Mouse (Mus musculus) neural tube, embryonic 14.5 days (tissue): ENCODE results near the gene Rnf169. TPM values are rescaled to one million over a fixed set of nuclear protein-coding genes. Genes with fewer than 3 reads are reported as not detected.

Source experiments
- ATAC-seq: fragments of 200-750 bp; cut with Nextera tagmentation; 2 replicates; pipeline ENCODE4 v1.8.0; 2017; ENCODE audit warnings: low read depth, mild to moderate bottlenecking, moderate TSS enrichment, moderate library complexity
- H3K27ac ChIP-seq: fragments of 300-500 bp; sonication (generic); 2 replicates; pipeline ENCODE4 v1.5.1; 2014; ENCODE audit warnings: low read depth, mild to moderate bottlenecking, control low read depth, low read length, moderate library complexity, mixed read lengths
- H3K27me3 ChIP-seq: fragments of 300-500 bp; sonication (generic); 2 replicates; pipeline ENCODE4 v1.6.1; 2014; ENCODE audit warnings: low read length; ENCODE audit not compliant: control insufficient read depth, insufficient read depth
- H3K36me3 ChIP-seq: fragments of 300-500 bp; sonication (generic); 2 replicates; pipeline ENCODE4 v1.6.1; 2014; ENCODE audit warnings: low read length, mixed read lengths; ENCODE audit not compliant: control insufficient read depth, insufficient read depth
- H3K4me1 ChIP-seq: fragments of 300-500 bp; sonication (generic); 2 replicates; pipeline ENCODE4 v1.6.1; 2014; ENCODE audit warnings: low read length; ENCODE audit not compliant: control insufficient read depth, insufficient read depth
- H3K4me2 ChIP-seq: fragments of 300-500 bp; sonication (generic); 2 replicates; pipeline ENCODE4 v1.6.1; 2014; ENCODE audit warnings: mild to moderate bottlenecking, low read depth, low read length, control low read depth
- H3K4me3 ChIP-seq: fragments of 300-500 bp; sonication (generic); 2 replicates; pipeline ENCODE4 v1.5.1; 2014; ENCODE audit warnings: low read depth, low read length, control low read depth, mixed read lengths
- H3K9ac ChIP-seq: fragments of 300-500 bp; sonication (generic); replicated peaks from 2 replicates; pipeline ENCODE4 v1.6.1; 2014; ENCODE audit warnings: low read depth, mild to moderate bottlenecking, control low read depth, low read length, mixed read lengths
- H3K9me3 ChIP-seq: fragments of 300-500 bp; sonication (generic); 2 replicates; pipeline ENCODE4 v1.6.1; 2016; ENCODE audit warnings: low read length; ENCODE audit not compliant: control insufficient read depth
- WGBS: fragments of 180-500 bp; shearing (Covaris S2); extraction: QIAGEN DNeasy Blood & Tissue Kit; methylation state at CpG from one replicate; pipeline ENCODE4 v1.1.7; 2014; 5-methylcytosine and 5-hydroxymethylcytosine counted together
- polyA plus RNA-seq: library from polyadenylated mRNA; unstranded; fragments of >200 nt; fragmentation: Nextera tagmentation; extraction: Ambion mirVana; gene quantifications from 2 replicates; pipeline ENCODE4 v1.2.1, GENCODE M21; 2014

Gene Rnf169
- polyA plus RNA-seq, 1 experiment from 2014 or later: 7.2 TPM

DNA sequence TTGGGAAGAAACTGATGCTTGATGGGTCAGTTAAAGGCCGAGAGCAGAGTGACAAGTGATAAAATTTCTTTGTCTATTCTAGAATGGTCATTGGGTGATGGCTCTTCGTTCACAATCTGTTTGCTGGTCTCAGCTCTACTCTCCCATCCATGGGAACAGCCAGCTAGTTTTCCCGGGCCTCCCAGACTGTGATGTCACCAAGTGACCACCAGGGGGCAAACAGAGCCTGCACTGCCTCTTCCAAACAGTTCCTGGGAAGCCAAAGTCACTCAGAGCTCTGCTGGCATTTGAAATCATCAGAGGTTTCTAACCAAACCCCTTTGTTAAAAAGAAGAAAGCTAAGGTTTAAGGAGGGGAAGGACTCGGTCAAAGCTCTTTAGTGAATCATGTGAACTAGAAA, 8.5 kb upstream of the Rnf169 start:
- H3K4me1 ChIP-seq: no peaks in the 10 kb centered on the region
- no peaks in the 10 kb centered on the region for H3K9me3 ChIP-seq
- no peaks in the 10 kb centered on the region for H3K27me3 ChIP-seq
- no peak overlapping the region for H3K4me2 ChIP-seq
- H3K4me3 ChIP-seq: no peak overlapping the region
- ATAC-seq: peak; percentile 65; the same call in 1 of the 2 replicates
- WGBS: 6% methylated on average over 4 of the region's 4 CpGs
- no peak overlapping the region for H3K9ac ChIP-seq
- no peak overlapping the region for H3K27ac ChIP-seq
- no peaks in the 10 kb centered on the region for H3K36me3 ChIP-seq

DNA sequence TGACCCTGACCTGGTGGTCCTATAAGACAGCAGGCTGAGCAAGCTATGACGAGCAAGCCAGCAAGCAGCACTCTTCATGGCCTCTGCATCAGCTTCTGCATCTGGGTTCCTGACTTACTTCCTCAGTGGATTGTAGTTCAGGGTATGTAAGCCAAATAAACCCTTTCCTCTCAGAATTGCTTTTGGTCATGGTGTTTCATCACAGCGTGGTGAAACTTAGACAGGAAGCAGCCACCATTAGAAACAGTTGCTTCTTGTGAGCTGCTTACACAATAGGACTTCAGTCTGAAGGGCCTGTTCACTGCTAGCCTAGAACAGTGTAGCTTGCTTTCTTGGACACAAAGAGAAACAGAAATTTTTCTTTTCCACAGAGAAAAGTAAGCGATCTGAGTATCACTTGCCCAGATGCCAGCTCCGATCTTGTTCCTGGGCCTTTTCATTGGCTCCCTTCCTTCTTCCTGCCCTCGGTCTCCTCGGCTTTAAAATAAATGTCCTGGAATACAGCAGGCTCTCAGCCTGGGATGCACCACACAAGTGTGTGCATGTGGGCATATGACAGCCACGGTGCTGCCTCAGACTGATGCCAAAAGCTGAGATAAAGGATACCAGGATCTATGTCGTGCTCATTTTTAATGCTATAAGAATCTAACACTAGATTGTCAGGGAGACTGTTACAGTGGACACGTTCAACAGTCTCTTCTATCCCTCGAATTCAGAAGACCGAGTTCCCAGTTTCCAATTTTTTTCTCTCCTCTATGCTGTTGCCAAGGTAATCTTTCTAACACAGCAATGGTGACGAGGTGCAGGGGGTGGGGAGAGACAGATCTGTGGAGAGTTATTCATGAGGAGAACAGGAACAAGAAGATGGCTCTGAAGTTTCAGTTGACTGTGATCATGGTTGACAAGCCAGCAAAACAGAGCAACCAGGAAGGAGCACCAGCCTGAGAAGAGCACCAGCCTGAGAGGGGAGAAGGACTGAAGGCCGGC, 2.3 kb upstream of the Rnf169 start:
- WGBS: 86% methylated on average over 13 of the region's 13 CpGs
- no peak for ATAC-seq
- Histone ChIP-seq H3K9ac (no peak overlapping the region), H3K27ac (no peak overlapping the region), H3K4me2 (no peak overlapping the region), H3K36me3 (no peaks in the 10 kb centered on the region), H3K27me3 (no peaks in the 10 kb centered on the region), H3K4me1 (peaks cover 6% of the 10 kb centered on the region), H3K4me3 (no peak overlapping the region), H3K9me3 (no peaks in the 10 kb centered on the region)

DNA sequence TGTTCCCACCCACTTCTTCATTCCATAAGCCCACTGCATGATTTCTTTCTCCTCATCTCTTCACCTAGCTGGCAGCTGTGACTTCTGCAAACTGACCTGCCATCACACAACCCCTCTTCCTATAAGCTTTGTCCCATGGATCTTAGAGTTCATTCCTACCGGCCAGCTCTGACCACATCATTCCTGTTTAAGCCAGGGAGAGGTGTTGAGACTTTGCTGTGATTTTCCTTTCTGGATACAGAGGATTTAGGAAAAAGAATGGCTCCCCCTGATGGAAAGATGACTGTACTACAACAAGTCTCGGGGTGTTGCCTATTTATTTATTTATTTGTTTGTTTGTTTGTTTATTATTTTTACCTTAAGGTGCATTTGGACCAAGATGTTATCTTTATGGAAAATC, 1.1 kb upstream of the Rnf169 start:
- no peak overlapping the region for H3K4me3 ChIP-seq
- peaks cover 6% of the 10 kb centered on the region for H3K4me1 ChIP-seq
- 4% methylated on average over 2 of the region's 2 CpGs for WGBS
- H3K4me2 ChIP-seq: no peak overlapping the region
- no peak for ATAC-seq
- no peak overlapping the region for H3K27ac ChIP-seq
- no peaks in the 10 kb centered on the region for H3K36me3 ChIP-seq
- no peaks in the 10 kb centered on the region for H3K9me3 ChIP-seq
- H3K27me3 ChIP-seq: no peaks in the 10 kb centered on the region
- H3K9ac ChIP-seq: no peak overlapping the region

DNA sequence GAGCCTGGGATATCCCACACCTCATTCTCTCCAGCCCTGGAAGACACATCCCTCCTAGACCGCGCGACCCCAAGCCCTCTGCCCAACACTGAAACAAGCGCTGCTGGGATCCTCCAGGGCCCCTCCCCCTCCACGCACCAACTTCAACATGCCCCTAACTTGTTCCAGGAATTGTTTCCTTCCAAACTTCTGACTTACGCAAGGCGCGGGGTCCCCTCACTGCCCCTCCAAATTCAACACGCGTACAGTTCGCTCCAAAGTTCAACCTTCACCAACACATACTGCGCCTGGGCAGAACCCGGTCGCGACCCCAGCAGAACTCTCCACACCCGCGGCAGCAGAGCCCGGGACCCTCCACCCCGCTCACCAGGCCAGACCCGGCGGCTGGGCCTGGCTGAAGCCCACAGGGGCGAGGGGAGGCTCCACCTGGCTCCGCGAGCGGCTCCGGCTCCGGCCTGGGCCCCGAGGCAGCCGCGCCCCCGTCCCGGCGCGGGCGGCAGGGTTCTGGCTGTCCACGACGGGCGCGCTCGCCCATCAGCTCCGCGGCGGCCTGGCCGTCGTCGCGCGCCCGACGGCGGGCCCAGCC, 609 bp downstream of the Rnf169 start:
- Histone ChIP-seq H3K4me1 (peaks cover 9% of the 10 kb centered on the region), H3K27ac (peak overlapping the region; percentile 96), H3K9ac (peak overlapping the region; percentile 95), H3K27me3 (no peaks in the 10 kb centered on the region), H3K4me2 (peak overlapping the region; percentile 75), H3K36me3 (no peaks in the 10 kb centered on the region), H3K4me3 (peak overlapping the region; percentile 88), H3K9me3 (no peaks in the 10 kb centered on the region)
- ATAC-seq: peak; percentile 76
- WGBS: 0% methylated on average over 45 of the region's 51 CpGs

DNA sequence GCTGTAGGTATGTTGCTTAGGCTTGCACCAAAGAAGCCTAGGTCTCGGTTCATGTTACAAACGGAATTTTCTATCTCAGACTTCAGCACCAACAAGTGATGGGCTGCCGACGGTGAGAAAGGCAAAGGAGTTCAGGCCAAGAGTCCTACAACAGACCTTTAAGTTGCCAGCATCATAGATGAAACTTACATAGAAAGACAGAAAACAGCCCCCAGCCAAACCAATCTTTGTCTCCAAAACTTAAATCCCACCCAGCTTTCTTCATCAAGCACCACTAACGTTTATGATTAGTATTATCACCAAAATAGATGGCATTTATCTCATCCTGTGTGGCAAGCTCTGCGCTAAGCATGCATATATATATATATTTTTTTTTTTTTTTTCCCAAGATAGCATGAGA, 1.2 kb downstream of the Rnf169 start:
- Histone ChIP-seq H3K4me3 (peak overlapping the region; percentile 88), H3K27me3 (no peaks in the 10 kb centered on the region), H3K9ac (peak overlapping the region; percentile 95; the same call in 1 of the 2 replicates), H3K9me3 (no peaks in the 10 kb centered on the region), H3K4me2 (peak overlapping the region; percentile 75), H3K4me1 (peaks cover 12% of the 10 kb centered on the region), H3K36me3 (no peaks in the 10 kb centered on the region), H3K27ac (no peak overlapping the region)
- ATAC-seq: no peak
- 8% methylated on average over 6 of the region's 6 CpGs for whole genome bisulfite sequencing

DNA sequence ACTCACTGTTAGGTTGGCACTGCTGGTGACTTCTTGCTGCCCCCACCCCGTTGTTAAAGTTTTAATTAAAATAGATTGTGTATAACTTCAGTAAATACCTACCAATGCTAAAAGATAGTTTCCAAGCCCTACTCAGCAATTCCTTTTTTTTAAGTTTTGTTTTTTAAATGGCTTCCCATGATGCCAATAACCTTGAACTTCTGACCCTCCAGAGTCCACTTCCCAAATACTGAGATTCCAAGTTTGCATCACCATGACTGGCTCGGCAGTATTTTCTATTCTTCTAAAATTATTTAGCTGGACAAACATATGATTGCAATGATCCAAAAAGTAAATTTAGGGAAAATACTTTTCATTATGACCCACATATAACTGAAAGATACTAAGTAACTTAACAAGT, 2.2 kb downstream of the Rnf169 start:
- Histone ChIP-seq H3K27ac (no peak overlapping the region), H3K9me3 (no peaks in the 10 kb centered on the region), H3K27me3 (no peaks in the 10 kb centered on the region), H3K4me1 (peaks cover 17% of the 10 kb centered on the region), H3K4me3 (no peak overlapping the region), H3K36me3 (no peaks in the 10 kb centered on the region), H3K9ac (no peak overlapping the region), H3K4me2 (no peak overlapping the region; the same call in 1 of the 2 replicates)
- 84% methylated on average over 2 of the region's 2 CpGs for WGBS
- ATAC-seq: no peak

DNA sequence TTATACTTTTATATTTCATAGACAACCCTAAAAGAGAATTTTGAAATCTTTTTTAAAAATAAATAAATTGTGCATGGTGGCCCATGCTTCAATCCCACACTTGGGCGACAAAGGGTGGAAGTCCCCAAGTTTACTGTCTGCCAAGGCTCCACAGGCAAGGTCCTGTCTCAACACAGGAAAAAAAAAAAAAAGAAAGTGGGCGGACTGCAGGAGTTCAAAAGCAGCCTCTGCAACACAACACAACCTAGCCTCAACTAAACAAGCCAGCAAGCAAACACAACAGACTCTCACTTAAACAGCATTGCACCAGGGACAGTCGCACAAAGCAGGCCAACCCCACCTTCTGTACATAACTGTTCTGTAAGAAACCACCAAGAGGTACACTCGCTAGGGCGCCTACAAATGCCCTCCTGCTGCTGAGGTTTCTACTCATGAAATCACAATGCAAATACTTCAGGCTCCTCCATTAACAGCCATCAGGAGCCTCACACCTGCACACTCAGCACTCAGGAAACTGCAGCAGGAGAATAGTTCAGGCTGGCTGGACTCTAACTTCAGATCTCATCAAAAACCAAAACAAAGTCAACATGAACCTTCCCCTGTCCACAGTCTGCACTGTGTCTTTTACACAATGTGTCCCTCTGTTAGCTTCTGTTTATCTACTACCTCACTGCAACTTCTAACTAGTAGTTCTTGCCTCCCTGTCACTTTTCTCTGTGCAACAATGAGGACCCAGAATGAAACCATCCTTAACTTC, 4.3 kb downstream of the Rnf169 start:
- Histone ChIP-seq H3K27me3 (no peaks in the 10 kb centered on the region), H3K9me3 (no peaks in the 10 kb centered on the region), H3K4me1 (peaks cover 21% of the 10 kb centered on the region), H3K27ac (no peak overlapping the region), H3K9ac (no peak overlapping the region), H3K4me2 (no peak overlapping the region), H3K4me3 (no peak overlapping the region), H3K36me3 (no peaks in the 10 kb centered on the region)
- no peak for ATAC-seq
- 87% methylated on average over 5 of the region's 5 CpGs for WGBS

DNA sequence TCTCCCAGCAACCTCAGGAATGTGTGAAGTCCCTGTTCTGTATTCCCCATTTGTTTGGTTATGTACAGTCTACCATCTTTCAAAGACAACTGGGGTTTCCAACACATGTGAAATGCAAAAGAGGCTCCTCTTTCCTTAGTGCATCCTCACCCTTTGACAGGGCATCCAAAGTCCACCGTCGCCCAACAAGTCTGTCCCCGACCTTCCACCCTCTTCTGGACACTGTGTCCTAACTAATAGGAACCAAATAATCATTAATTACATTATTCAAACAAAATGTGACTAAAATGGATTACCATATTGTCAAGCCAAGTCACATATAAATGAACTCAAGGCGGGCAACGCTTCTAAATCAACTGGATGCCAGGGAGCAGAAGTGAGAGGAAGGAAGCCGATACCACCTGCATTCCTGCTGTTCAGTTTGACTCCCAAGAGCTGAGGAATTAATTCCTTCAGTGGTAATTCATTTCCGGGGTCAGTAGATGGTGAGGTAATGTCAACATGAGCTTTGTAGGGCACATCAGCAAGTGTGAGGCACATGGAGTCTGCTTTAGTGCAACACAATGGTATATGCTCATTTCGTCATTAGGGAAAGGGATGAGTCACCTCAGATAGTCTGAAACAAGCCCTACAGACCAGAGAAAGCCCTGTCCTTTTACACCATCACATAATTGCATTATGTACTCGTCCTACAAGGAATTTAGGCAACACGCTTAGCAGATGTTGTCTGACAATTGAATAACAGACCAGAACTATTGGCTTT, 5.9 kb downstream of the Rnf169 start:
- peaks cover 24% of the 10 kb centered on the region for H3K4me1 ChIP-seq
- WGBS: 61% methylated on average over 10 of the region's 10 CpGs
- no peaks in the 10 kb centered on the region for H3K27me3 ChIP-seq
- no peak overlapping the region for H3K4me3 ChIP-seq
- no peak overlapping the region for H3K9ac ChIP-seq
- H3K36me3 ChIP-seq: no peaks in the 10 kb centered on the region
- H3K27ac ChIP-seq: no peak overlapping the region
- no peak overlapping the region for H3K4me2 ChIP-seq
- no peaks in the 10 kb centered on the region for H3K9me3 ChIP-seq
- no peak for ATAC-seq
